Mouse (Mus musculus): ENCODE measurements around the gene Kcnh2. TPM values are rescaled to one million over a fixed set of nuclear protein-coding genes. Genes with fewer than 3 reads are reported as not detected.
A peak's percentile ranks its signal among the peaks of the same experiment; 100 is the strongest.

The Kcnh2 gene
- polyA plus RNA-seq, 1 experiment from 2014 or later = 9.1 TPM

DNA sequence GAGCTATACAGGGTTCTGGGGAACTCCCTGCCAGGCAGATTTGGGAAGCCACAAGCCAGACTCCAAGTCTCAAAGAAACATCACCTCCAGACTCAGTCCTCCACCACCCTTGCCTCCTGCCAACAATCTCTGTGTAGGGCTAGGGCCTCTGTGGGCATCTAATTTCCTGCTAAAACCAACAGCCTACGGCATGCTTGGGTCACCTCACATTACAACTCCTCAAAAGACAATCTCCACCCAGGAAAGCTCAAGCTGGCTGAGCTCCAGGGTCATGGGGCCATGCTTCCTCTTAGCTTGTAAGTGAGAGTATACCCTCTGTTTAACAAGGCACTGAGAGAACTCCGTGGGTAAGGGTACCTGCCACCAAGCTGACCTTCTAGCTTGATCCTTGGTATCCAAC, 13.6 kb downstream of the Kcnh2 start:
- DNase-seq (ENCODE audit: low spot score) (no peak), ATAC-seq (replicated peaks; ENCODE audit: low FRiP score) (no peak)
- WGBS = 72% methylated on average over 2 of the region's 2 CpGs
- Histone ChIP-seq H3K27ac (ENCODE audit: low read depth, low read length) (no peak overlapping the region), H3K27me3 (ENCODE audit: control insufficient read depth, insufficient read depth, low read length) (no peaks in the 10 kb centered on the region), H3K36me3 (ENCODE audit: control insufficient read depth, insufficient read depth, low read length) (no peaks in the 10 kb centered on the region), H3K4me2 (ENCODE audit: low read depth, low read length, severe bottlenecking) (no peak overlapping the region), H3K4me3 (ENCODE audit: low read depth, low read length) (no peak overlapping the region), H3K9me3 (ENCODE audit: control insufficient read depth, low read length) (no peaks in the 10 kb centered on the region), H3K4me1 (replicated peaks; ENCODE audit: control insufficient read depth, insufficient read depth, low read length) (no peaks in the 10 kb centered on the region; the same call in 1 of the 2 replicates), H3K9ac (ENCODE audit: low read length) (no peak overlapping the region)

DNA sequence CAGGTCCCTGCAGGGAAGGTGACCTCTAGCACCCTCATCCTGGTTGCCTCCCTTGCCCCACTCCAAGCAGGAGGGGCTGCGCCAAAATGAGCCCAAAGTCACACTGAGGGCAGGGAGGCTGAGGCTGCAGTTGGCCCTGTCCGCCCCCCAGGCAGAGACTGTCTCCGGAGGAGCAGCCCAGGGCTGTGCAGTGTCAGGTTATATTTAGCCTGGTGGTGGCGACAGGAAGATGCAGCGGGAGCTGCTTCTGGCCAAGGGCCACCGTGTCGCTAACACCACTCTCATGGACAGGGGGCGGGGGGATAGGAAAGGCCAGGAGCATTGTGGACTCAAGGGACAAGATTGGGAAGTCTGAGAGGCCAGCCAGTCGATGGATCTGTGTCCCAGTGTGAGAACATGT, 14.0 kb downstream of the Kcnh2 start:
- H3K9ac ChIP-seq (ENCODE audit: low read length) = no peak overlapping the region
- H3K27ac ChIP-seq (ENCODE audit: low read depth, low read length) = no peak overlapping the region
- DNase-seq (ENCODE audit: low spot score) (no peak), ATAC-seq (replicated peaks; ENCODE audit: low FRiP score) (no peak)
- no peaks in the 10 kb centered on the region for H3K27me3 ChIP-seq (ENCODE audit: control insufficient read depth, insufficient read depth, low read length)
- H3K4me2 ChIP-seq (ENCODE audit: low read depth, low read length, severe bottlenecking) = no peak overlapping the region
- H3K4me1 ChIP-seq (replicated peaks; ENCODE audit: control insufficient read depth, insufficient read depth, low read length) = no peaks in the 10 kb centered on the region
- WGBS = 45% methylated on average over 9 of the region's 9 CpGs
- H3K4me3 ChIP-seq (ENCODE audit: low read depth, low read length) = no peak overlapping the region
- no peaks in the 10 kb centered on the region for H3K9me3 ChIP-seq (ENCODE audit: control insufficient read depth, low read length)
- H3K36me3 ChIP-seq (ENCODE audit: control insufficient read depth, insufficient read depth, low read length) = no peaks in the 10 kb centered on the region

DNA sequence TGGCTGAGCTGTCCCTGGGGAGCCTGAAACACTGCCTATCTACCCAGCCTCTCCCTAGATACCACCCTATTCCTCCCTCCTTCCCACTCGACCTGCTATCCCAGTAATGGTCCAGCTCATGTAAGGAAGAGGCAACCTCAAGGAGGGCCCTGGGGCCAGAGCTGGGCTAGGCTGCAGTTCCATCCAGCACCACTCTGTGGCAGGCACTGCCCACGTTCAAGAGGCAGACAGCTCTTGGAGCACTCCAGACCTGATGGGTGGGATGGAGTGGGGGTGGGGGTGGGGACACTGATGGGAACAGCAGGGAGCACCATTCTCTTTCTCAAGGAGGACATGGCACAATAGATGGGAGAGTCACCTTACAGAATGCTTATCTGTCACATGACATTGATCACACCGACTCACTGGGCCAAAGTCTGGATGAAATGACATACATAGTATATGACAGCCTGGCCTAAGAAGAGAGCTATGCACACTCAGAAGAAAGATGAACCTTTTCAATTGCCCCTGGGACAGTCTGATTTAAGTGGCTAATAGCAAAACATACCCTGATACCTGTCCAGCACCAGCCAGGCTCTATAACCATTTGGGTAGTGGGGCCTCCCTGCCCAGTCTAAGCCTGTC, 15.4 kb downstream of the Kcnh2 start:
- H3K36me3 ChIP-seq (ENCODE audit: control insufficient read depth, insufficient read depth, low read length) = no peaks in the 10 kb centered on the region
- no peaks in the 10 kb centered on the region for H3K27me3 ChIP-seq (ENCODE audit: control insufficient read depth, insufficient read depth, low read length)
- H3K9ac ChIP-seq (ENCODE audit: low read length) = no peak overlapping the region
- peak; percentile 75 for DNase-seq (ENCODE audit: low spot score)
- H3K9me3 ChIP-seq (ENCODE audit: control insufficient read depth, low read length) = no peaks in the 10 kb centered on the region
- H3K4me3 ChIP-seq (ENCODE audit: low read depth, low read length) = no peak overlapping the region
- no peak overlapping the region for H3K27ac ChIP-seq (ENCODE audit: low read depth, low read length)
- H3K4me1 ChIP-seq (replicated peaks; ENCODE audit: control insufficient read depth, insufficient read depth, low read length) = no peaks in the 10 kb centered on the region
- ATAC-seq (replicated peaks; ENCODE audit: low FRiP score) = peak; percentile 90
- no peak overlapping the region for H3K4me2 ChIP-seq (ENCODE audit: low read depth, low read length, severe bottlenecking)
- 15% methylated on average over 3 of the region's 3 CpGs for WGBS

DNA sequence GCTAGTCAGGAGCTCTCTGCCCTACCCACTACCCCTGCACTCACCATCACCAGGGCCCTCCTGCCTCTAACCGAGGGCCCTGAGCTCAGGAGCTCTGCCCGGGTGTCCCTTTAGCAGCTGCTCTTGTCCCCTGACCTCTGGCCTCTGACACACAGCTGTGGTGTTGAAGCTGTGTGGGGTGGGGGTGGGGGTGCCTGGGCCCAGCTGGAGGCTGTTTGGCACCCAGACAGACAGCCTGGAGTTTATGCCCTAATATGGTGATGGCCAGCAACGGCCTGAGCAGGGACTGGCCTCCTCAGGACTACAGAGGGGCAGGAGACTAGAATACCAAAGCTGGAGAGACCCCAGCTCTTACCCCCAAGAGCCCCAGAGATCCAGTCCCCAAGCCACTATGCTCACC, 16.7 kb downstream of the Kcnh2 start:
- H3K36me3 ChIP-seq (ENCODE audit: control insufficient read depth, insufficient read depth, low read length) = no peaks in the 10 kb centered on the region
- DNase-seq (ENCODE audit: low spot score) = no peak
- no peak overlapping the region for H3K4me2 ChIP-seq (ENCODE audit: low read depth, low read length, severe bottlenecking)
- ATAC-seq (replicated peaks; ENCODE audit: low FRiP score) = no peak
- no peaks in the 10 kb centered on the region for H3K27me3 ChIP-seq (ENCODE audit: control insufficient read depth, insufficient read depth, low read length)
- no peak overlapping the region for H3K27ac ChIP-seq (ENCODE audit: low read depth, low read length)
- WGBS = 64% methylated on average over 3 of the region's 3 CpGs
- H3K4me3 ChIP-seq (ENCODE audit: low read depth, low read length) = no peak overlapping the region
- no peaks in the 10 kb centered on the region for H3K9me3 ChIP-seq (ENCODE audit: control insufficient read depth, low read length)
- H3K4me1 ChIP-seq (replicated peaks; ENCODE audit: control insufficient read depth, insufficient read depth, low read length) = peaks cover 2% of the 10 kb centered on the region; the same call in 1 of the 2 replicates
- no peak overlapping the region for H3K9ac ChIP-seq (ENCODE audit: low read length)

DNA sequence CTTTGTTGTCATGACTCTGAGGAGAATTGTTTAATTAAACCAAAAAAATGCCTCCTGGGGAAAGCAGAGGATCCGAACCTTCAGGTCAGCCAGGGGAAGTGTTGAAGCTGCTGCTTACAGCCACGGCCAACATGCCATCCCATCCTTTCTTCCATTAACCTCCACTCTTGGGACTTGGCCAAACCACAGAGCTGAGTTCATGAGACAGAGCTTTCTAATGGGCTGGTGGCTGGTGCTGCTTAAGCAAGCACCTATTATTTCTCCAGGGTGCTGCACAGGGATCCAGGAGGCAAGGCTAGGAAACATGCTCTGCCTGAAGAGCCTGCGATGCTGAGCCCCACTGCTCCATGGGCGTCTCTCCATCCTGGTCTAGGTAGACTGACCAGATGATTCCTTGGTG, 19.0 kb downstream of the Kcnh2 start:
- no peaks in the 10 kb centered on the region for H3K9me3 ChIP-seq (ENCODE audit: control insufficient read depth, low read length)
- peaks cover 15% of the 10 kb centered on the region for H3K4me1 ChIP-seq (replicated peaks; ENCODE audit: control insufficient read depth, insufficient read depth, low read length)
- 84% methylated on average over 4 of the region's 4 CpGs for WGBS

DNA sequence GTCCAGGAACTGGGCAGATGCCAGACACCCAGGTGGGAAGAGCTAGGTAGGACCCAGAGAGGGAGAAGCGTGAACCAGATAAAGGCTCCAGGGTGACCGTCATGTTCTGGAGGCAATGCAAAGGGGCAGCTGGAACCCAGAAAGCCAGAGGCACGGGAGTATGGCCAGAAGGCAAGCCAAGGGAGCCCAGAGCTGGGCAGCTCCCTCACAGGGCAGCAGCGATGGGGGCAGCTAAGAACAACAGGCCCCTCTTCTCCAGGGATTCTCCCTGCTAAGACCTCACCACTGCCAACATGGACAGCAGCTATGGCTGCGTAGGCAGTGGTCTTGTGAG, 21.5 kb downstream of the Kcnh2 start:
- Histone ChIP-seq H3K36me3 (ENCODE audit: control insufficient read depth, insufficient read depth, low read length) (no peaks in the 10 kb centered on the region; the same call in 1 of the 2 replicates), H3K27ac (ENCODE audit: low read depth, low read length) (peak overlapping the region; percentile 25; the same call in 1 of the 2 replicates), H3K27me3 (ENCODE audit: control insufficient read depth, insufficient read depth, low read length) (no peaks in the 10 kb centered on the region; the same call in 1 of the 2 replicates), H3K4me3 (ENCODE audit: low read depth, low read length) (0 out of 2 replicates have a peak overlapping the region, but pooled peaks have one; percentile 17), H3K4me2 (ENCODE audit: low read depth, low read length, severe bottlenecking) (peak overlapping the region; percentile 60; the same call in 1 of the 2 replicates), H3K4me1 (replicated peaks; ENCODE audit: control insufficient read depth, insufficient read depth, low read length) (peaks cover 15% of the 10 kb centered on the region), H3K9me3 (ENCODE audit: control insufficient read depth, low read length) (no peaks in the 10 kb centered on the region), H3K9ac (ENCODE audit: low read length) (no peak overlapping the region)
- ATAC-seq (replicated peaks; ENCODE audit: low FRiP score) (no peak), DNase-seq (ENCODE audit: low spot score) (peak; percentile 50)
- 53% methylated on average over 5 of the region's 5 CpGs for WGBS

More for the DNA sequence above, 19.0 kb downstream of the Kcnh2 start:
- no peak overlapping the region for H3K27ac ChIP-seq (ENCODE audit: low read depth, low read length)
- ATAC-seq (replicated peaks; ENCODE audit: low FRiP score) (no peak), DNase-seq (ENCODE audit: low spot score) (no peak)
- no peak overlapping the region for H3K9ac ChIP-seq (ENCODE audit: low read length)
- H3K27me3 ChIP-seq (ENCODE audit: control insufficient read depth, insufficient read depth, low read length) = no peaks in the 10 kb centered on the region
- H3K4me3 ChIP-seq (ENCODE audit: low read depth, low read length) = no peak overlapping the region
- H3K4me2 ChIP-seq (ENCODE audit: low read depth, low read length, severe bottlenecking) = no peak overlapping the region
- no peaks in the 10 kb centered on the region for H3K36me3 ChIP-seq (ENCODE audit: control insufficient read depth, insufficient read depth, low read length)

DNA sequence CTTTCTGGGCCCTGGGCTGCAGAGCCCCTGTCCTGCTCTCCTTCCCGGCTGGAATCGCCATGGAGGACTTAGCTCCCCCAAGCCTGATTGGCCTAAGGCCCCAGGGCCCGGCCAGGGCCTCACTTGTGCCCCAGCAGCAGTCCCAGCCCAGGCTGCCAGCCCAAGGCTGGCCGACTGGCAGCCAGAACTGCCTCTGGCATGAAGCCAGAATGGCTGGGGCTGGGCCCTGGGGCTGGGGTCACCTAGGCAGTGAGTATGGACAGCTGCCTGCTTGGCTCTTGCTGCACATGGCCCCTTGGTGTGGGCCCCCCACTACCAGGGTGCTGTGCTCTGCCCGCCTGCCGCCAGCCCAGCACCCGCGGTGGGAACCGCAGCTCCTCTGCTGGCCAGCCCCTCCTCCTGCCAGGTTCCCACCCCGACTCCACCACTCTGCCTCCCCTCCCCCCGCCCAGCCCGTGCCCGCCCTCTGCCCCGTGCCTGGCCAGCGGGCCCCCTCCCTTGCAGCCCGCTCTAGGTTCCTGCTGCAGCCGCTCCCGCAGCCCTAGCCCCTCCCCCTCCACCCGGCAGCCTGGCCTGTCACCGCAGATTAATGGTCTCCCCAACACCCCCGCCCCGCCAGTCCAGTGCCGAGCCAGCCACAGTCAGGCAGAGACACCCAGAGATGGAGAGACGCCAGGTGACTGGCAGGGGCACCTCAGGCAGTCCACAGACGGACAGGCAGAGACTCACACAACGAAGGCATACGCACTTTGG, 22.0 kb downstream of the Kcnh2 start:
- Histone ChIP-seq H3K4me1 (replicated peaks; ENCODE audit: control insufficient read depth, insufficient read depth, low read length) (peaks cover 15% of the 10 kb centered on the region), H3K9me3 (ENCODE audit: control insufficient read depth, low read length) (no peaks in the 10 kb centered on the region), H3K27ac (ENCODE audit: low read depth, low read length) (peak overlapping the region; percentile 25; the same call in 1 of the 2 replicates), H3K4me2 (ENCODE audit: low read depth, low read length, severe bottlenecking) (peak overlapping the region; percentile 60), H3K4me3 (ENCODE audit: low read depth, low read length) (peak overlapping the region; percentile 17), H3K27me3 (ENCODE audit: control insufficient read depth, insufficient read depth, low read length) (no peaks in the 10 kb centered on the region; the same call in 1 of the 2 replicates), H3K9ac (ENCODE audit: low read length) (peak overlapping the region; percentile 61), H3K36me3 (ENCODE audit: control insufficient read depth, insufficient read depth, low read length) (no peaks in the 10 kb centered on the region; the same call in 1 of the 2 replicates)
- 11% methylated on average over 20 of the region's 27 CpGs for WGBS
- peak; percentile 68 for ATAC-seq (replicated peaks; ENCODE audit: low FRiP score)
- peak; percentile 81 for DNase-seq (ENCODE audit: low spot score)

DNA sequence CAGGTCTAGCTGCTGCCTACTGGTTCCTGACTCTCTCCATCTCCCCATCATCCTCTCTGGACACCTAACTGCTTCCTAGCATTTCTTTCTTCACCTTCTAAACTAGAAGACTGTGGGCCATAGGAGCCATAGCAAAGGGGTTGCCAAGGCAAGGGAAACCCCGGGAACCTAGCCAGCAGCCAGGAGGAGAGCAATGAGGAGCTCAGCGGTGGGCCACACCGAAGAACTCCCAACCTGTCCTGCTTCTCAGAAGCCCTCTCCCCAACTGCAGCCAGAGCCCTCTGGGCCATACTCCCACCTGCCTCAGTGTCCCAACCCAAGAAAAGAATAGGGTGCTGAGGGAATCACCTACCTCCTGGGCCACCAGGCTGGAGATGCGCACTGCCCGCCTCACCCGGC, 22.6 kb downstream of the Kcnh2 start:
- Histone ChIP-seq H3K27ac (ENCODE audit: low read depth, low read length) (no peak overlapping the region), H3K4me1 (replicated peaks; ENCODE audit: control insufficient read depth, insufficient read depth, low read length) (peaks cover 15% of the 10 kb centered on the region), H3K36me3 (ENCODE audit: control insufficient read depth, insufficient read depth, low read length) (no peaks in the 10 kb centered on the region; the same call in 1 of the 2 replicates), H3K27me3 (ENCODE audit: control insufficient read depth, insufficient read depth, low read length) (no peaks in the 10 kb centered on the region; the same call in 1 of the 2 replicates), H3K4me2 (ENCODE audit: low read depth, low read length, severe bottlenecking) (peak overlapping the region; percentile 60), H3K9ac (ENCODE audit: low read length) (peak overlapping the region; percentile 61), H3K9me3 (ENCODE audit: control insufficient read depth, low read length) (no peaks in the 10 kb centered on the region), H3K4me3 (ENCODE audit: low read depth, low read length) (peak overlapping the region; percentile 17)
- peak; percentile 37 for DNase-seq (ENCODE audit: low spot score)
- no peak for ATAC-seq (replicated peaks; ENCODE audit: low FRiP score)
- 87% methylated on average over 6 of the region's 6 CpGs for WGBS

Measured in forebrain, embryonic 11.5 days (tissue).